Mouse (Mus musculus): ENCODE measurements around the gene Tubb4a. TPM values are rescaled to one million over a fixed set of nuclear protein-coding genes. Genes with fewer than 3 reads are reported as not detected.

Gene Tubb4a
- polyA plus RNA-seq, 1 experiment = 5.8 TPM

DNA sequence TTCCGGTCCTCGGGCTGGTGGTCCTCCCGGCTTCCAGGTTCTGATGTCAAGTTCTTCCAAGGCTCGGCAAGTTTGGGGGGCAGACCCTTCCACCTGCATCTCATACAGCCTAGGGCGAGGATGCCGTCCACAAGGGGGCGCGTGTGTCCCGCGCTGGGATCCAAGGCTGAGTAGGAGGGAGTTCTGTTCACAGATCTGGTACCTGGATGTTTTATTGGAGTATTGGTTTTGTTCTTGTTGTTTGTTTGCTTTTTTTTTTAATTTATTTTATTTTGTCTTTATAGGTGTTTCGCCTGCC is 9.0 kb upstream of the Tubb4a start:
- TF ChIP-seq EP300 (IDR thresholded peaks at IDR 0.05; ENCODE audit: insufficient read depth, low read depth, low read length) = peak; percentile 52; the same call in 1 of the 2 replicates
- TF ChIP-seq POLR2A (IDR thresholded peaks at IDR 0.05; ENCODE audit: insufficient read depth, low read length) = no peak
- peak; percentile 93 for TF ChIP-seq CTCF (IDR thresholded peaks at IDR 0.05; ENCODE audit: low read depth, low read length)
- Histone ChIP-seq H3K27ac (ENCODE audit: insufficient read depth, low read length) (no peak overlapping the region), H3K27me3 (ENCODE audit: control insufficient read depth, insufficient read depth, low read length, poor library complexity, severe bottlenecking) (no peaks in the 10 kb centered on the region), H3K9me3 (replicated peaks; ENCODE audit: control insufficient read depth, insufficient read depth, low read length, poor library complexity, severe bottlenecking) (no peaks in the 10 kb centered on the region), H3K36me3 (ENCODE audit: control insufficient read depth, insufficient read depth, low read length, poor library complexity, severe bottlenecking) (no peaks in the 10 kb centered on the region), H3K4me3 (ENCODE audit: low read depth, low read length) (peak overlapping the region; percentile 56), H3K4me1 (ENCODE audit: control insufficient read depth, insufficient read depth, low read length) (peaks cover 3% of the 10 kb centered on the region), H3K9ac (ENCODE audit: low read depth, poor library complexity, severe bottlenecking) (no peak overlapping the region)

DNA sequence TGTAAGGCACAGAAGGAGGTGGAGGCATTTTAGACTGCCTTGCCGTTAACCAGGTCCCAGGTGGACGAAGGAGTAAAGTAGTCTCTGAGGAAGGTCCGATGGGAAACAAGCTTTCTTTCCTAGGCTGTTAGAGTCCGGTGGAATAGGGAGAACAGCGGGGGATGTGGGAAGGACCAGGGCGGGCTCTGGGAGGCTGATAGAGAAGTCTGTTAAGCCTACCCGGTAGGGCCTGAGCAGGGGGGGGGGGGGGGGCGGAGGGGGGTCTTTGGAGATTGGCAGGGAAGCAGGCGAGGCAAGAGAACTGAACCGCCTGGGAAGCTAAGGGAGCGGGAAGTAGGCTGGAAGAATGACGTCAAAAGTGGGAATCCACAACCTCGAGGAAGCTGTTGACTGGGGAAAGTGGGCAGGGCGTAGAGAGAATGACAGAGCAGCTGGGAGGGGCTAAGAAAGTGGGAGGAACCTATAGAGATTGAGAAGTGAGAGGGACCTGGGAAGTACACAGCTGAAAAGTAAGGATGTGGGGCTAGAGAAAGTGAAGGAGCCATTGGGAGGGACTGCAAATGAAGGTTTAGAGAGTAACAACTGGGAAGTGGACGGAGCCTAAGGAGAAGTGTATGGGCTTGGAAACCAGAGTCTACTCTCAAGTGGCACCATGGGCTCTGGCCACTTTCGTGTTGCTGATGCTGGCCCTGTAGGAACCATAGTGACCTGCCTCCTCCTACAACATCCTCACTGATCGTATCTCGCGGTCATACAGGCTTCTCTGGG is 8.5 kb upstream of the Tubb4a start:
- Histone ChIP-seq H3K4me1 (ENCODE audit: control insufficient read depth, insufficient read depth, low read length) (peaks cover 3% of the 10 kb centered on the region), H3K27me3 (ENCODE audit: control insufficient read depth, insufficient read depth, low read length, poor library complexity, severe bottlenecking) (no peaks in the 10 kb centered on the region), H3K9ac (ENCODE audit: low read depth, poor library complexity, severe bottlenecking) (no peak overlapping the region), H3K9me3 (replicated peaks; ENCODE audit: control insufficient read depth, insufficient read depth, low read length, poor library complexity, severe bottlenecking) (no peaks in the 10 kb centered on the region), H3K27ac (ENCODE audit: insufficient read depth, low read length) (no peak overlapping the region), H3K4me3 (ENCODE audit: low read depth, low read length) (peak overlapping the region; percentile 56), H3K36me3 (ENCODE audit: control insufficient read depth, insufficient read depth, low read length, poor library complexity, severe bottlenecking) (no peaks in the 10 kb centered on the region)
- TF ChIP-seq POLR2A (IDR thresholded peaks at IDR 0.05; ENCODE audit: insufficient read depth, low read length) (no peak), EP300 (IDR thresholded peaks at IDR 0.05; ENCODE audit: insufficient read depth, low read depth, low read length) (no peak), CTCF (IDR thresholded peaks at IDR 0.05; ENCODE audit: low read depth, low read length) (no peak)

DNA sequence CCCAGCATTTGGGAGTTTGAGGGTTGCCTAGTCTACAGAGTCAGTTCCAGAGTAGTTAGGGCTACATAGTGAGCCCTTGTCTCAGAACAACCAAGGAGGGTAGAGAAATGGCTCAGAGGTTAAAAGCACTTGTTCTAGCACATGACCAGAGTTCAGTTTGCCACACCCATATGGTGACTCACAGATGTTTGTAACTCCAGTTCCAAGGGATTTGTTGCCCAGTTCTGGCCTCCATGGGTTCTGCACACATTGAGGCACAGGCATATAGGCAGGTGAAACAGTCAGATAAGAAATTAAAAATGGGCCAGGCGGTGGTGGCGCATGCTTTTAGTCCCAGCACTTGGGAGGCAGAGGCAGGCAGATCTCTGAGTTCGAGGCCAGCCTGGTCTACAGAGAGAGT is 6.6 kb upstream of the Tubb4a start:
- H3K4me3 ChIP-seq (ENCODE audit: low read depth, low read length) = no peak overlapping the region
- H3K4me1 ChIP-seq (ENCODE audit: control insufficient read depth, insufficient read depth, low read length) = peaks cover 3% of the 10 kb centered on the region
- H3K9ac ChIP-seq (ENCODE audit: low read depth, poor library complexity, severe bottlenecking) = no peak overlapping the region
- no peaks in the 10 kb centered on the region for H3K36me3 ChIP-seq (ENCODE audit: control insufficient read depth, insufficient read depth, low read length, poor library complexity, severe bottlenecking)
- no peak overlapping the region for H3K27ac ChIP-seq (ENCODE audit: insufficient read depth, low read length)
- no peaks in the 10 kb centered on the region for H3K9me3 ChIP-seq (replicated peaks; ENCODE audit: control insufficient read depth, insufficient read depth, low read length, poor library complexity, severe bottlenecking)
- TF ChIP-seq CTCF (IDR thresholded peaks at IDR 0.05; ENCODE audit: low read depth, low read length) = no peak
- no peak for TF ChIP-seq POLR2A (IDR thresholded peaks at IDR 0.05; ENCODE audit: insufficient read depth, low read length)
- TF ChIP-seq EP300 (IDR thresholded peaks at IDR 0.05; ENCODE audit: insufficient read depth, low read depth, low read length) = no peak
- H3K27me3 ChIP-seq (ENCODE audit: control insufficient read depth, insufficient read depth, low read length, poor library complexity, severe bottlenecking) = no peaks in the 10 kb centered on the region

DNA sequence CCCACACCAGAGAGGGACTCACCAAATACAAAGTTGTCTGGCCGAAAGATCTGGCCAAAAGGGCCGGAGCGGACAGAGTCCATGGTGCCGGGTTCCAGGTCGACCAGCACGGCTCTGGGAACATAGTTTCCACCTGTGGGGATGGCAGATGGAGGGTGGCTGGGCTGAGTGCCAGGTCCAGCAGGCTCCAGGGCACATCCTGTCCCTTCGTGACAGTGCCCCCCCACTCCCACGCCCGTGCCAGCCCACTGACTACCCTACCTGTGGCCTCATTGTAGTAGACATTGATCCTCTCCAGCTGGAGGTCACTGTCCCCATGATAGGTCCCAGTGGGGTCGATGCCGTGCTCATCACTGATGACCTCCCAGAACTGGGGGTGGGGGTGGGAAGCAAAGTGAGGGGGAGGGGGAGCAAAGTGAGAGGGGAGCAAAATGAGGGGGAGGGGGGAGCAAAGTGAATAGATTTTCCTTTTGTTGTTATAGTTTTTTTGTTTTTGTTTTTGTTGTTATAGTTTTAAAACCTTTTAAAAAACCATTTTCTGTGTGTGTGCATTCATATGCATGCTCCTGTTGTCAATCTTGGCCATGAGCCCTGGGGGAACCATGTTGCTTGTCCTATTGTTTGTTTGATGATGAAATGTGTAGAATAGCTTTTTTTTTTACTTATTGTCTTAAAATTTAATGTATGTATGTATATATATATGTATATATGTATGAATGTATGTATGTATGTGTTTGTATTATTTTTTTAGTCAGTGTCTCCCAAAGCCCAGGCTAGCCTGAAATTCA is 1.4 kb downstream of the Tubb4a start:
- H3K27ac ChIP-seq (ENCODE audit: insufficient read depth, low read length) = no peak overlapping the region
- TF ChIP-seq EP300 (IDR thresholded peaks at IDR 0.05; ENCODE audit: insufficient read depth, low read depth, low read length) (no peak), CTCF (IDR thresholded peaks at IDR 0.05; ENCODE audit: low read depth, low read length) (no peak), POLR2A (IDR thresholded peaks at IDR 0.05; ENCODE audit: insufficient read depth, low read length) (no peak)

DNA sequence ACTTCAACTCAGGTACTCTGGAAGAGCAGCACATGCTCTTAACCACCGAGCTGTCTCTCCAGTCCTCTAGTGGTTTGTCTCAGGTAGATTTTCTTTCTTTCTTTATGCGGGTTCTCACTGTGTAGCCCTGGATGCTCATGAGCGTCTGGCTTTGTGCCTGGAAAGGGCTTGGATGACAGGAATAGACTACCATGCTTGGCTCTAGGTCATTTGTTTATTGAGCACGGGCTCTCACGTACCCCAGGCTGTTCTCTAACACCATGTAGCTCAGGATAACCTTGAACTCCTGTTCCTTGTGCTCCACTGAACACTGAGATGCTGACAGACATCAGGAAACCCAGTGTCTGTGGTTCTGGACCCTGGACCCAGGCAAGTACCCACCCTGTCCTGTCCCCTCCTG is 5.1 kb downstream of the Tubb4a start:
- Histone ChIP-seq H3K27me3 (ENCODE audit: control insufficient read depth, insufficient read depth, low read length, poor library complexity, severe bottlenecking) (no peaks in the 10 kb centered on the region), H3K4me1 (ENCODE audit: control insufficient read depth, insufficient read depth, low read length) (peaks cover 2% of the 10 kb centered on the region), H3K27ac (ENCODE audit: insufficient read depth, low read length) (no peak overlapping the region), H3K4me3 (ENCODE audit: low read depth, low read length) (no peak overlapping the region), H3K9me3 (replicated peaks; ENCODE audit: control insufficient read depth, insufficient read depth, low read length, poor library complexity, severe bottlenecking) (no peaks in the 10 kb centered on the region), H3K9ac (ENCODE audit: low read depth, poor library complexity, severe bottlenecking) (no peak overlapping the region), H3K36me3 (ENCODE audit: control insufficient read depth, insufficient read depth, low read length, poor library complexity, severe bottlenecking) (no peaks in the 10 kb centered on the region)
- no peak for TF ChIP-seq CTCF (IDR thresholded peaks at IDR 0.05; ENCODE audit: low read depth, low read length)
- no peak for TF ChIP-seq EP300 (IDR thresholded peaks at IDR 0.05; ENCODE audit: insufficient read depth, low read depth, low read length)
- no peak for TF ChIP-seq POLR2A (IDR thresholded peaks at IDR 0.05; ENCODE audit: insufficient read depth, low read length)

More for the DNA sequence above, 1.4 kb downstream of the Tubb4a start:
- Histone ChIP-seq H3K9ac (ENCODE audit: low read depth, poor library complexity, severe bottlenecking) (no peak overlapping the region), H3K9me3 (replicated peaks; ENCODE audit: control insufficient read depth, insufficient read depth, low read length, poor library complexity, severe bottlenecking) (no peaks in the 10 kb centered on the region), H3K27me3 (ENCODE audit: control insufficient read depth, insufficient read depth, low read length, poor library complexity, severe bottlenecking) (no peaks in the 10 kb centered on the region), H3K4me1 (ENCODE audit: control insufficient read depth, insufficient read depth, low read length) (no peaks in the 10 kb centered on the region), H3K36me3 (ENCODE audit: control insufficient read depth, insufficient read depth, low read length, poor library complexity, severe bottlenecking) (no peaks in the 10 kb centered on the region), H3K4me3 (ENCODE audit: low read depth, low read length) (no peak overlapping the region)

Data from ES-Bruce4 (cell line).